Mouse (Mus musculus) left cerebral cortex, adult 18-20 months (tissue): ENCODE data around the gene Guca2b. TPM values are rescaled to one million over a fixed set of nuclear protein-coding genes. Genes with fewer than 3 reads are reported as not detected.

ENCODE experiments used
- total RNA-seq, 2 experiments: library from RNA; stranded (reverse); gene quantifications; 2 replicates each; pipeline ENCODE4 v1.2.3; 2021

Guca2b gene
- total RNA-seq, 2 experiments from 2014 or later, result not detected

Other genes with a start within 250 kb of the Guca2b start
- 10 to 100 TPM; 18.3 to 18.5 TPM for gene Ccdc30, start 243.4 kb downstream of the Guca2b start, total RNA-seq
- gene Ppcs, start 236.5 kb downstream of the Guca2b start, total RNA-seq, result 1 to 10 TPM; 5.5 to 6.1 TPM
- gene Zmynd12, start 236.1 kb downstream of the Guca2b start, total RNA-seq, result under 1 TPM; 0.49 to 0.61 TPM
- 1 to 10 TPM; 9.7 TPM for gene Rimkla, start 166.3 kb downstream of the Guca2b start, total RNA-seq
- 10 to 100 TPM; 66.9 to 81.2 TPM for gene Foxj3, start 122.0 kb downstream of the Guca2b start, total RNA-seq
- gene Frg2f1, start 119.4 kb downstream of the Guca2b start, total RNA-seq, result 10 to 100 TPM; 20.5 to 20.7 TPM
- gene Guca2a, start 21.2 kb downstream of the Guca2b start, total RNA-seq, result not detected
- gene Hivep3, start 74.8 kb upstream of the Guca2b start, total RNA-seq, result 10 to 100 TPM; 56.0 to 56.9 TPM